Mouse (Mus musculus) liver, embryonic 11.5 days (tissue): ENCODE measurements around the gene Otoa. TPM values are rescaled to one million over a fixed set of nuclear protein-coding genes. Genes with fewer than 3 reads are reported as not detected.

Source experiments
- ATAC-seq: fragments of 200-750 bp; cut with Nextera tagmentation; replicated peaks from 2 replicates; pipeline ENCODE4 v1.8.0; 2017; ENCODE audit warnings: moderate number of reproducible peaks, mild to moderate bottlenecking, moderate TSS enrichment, moderate library complexity; ENCODE audit not compliant: low FRiP score
- DNase-seq: peaks from one replicate; pipeline ENCODE4 v3.0.0-alpha.2; 2017; ENCODE audit warnings: low spot score
- H3K27ac ChIP-seq: fragments of 300-500 bp; sonication (generic); 2 replicates; pipeline ENCODE4 v1.5.1; 2014; ENCODE audit warnings: mild to moderate bottlenecking, low read depth, low read length, control low read depth
- H3K27me3 ChIP-seq: fragments of 300-500 bp; sonication (generic); replicated peaks from 2 replicates; pipeline ENCODE4 v1.6.1; 2014; ENCODE audit warnings: low read length, mixed read lengths; ENCODE audit not compliant: control insufficient read depth, insufficient read depth
- H3K36me3 ChIP-seq: fragments of 300-500 bp; sonication (generic); 2 replicates; pipeline ENCODE4 v1.6.1; 2014; ENCODE audit warnings: mild to moderate bottlenecking, low read length, moderate library complexity, mixed read lengths; ENCODE audit not compliant: control insufficient read depth, insufficient read depth
- H3K4me1 ChIP-seq: fragments of 300-500 bp; sonication (generic); replicated peaks from 2 replicates; pipeline ENCODE4 v1.6.1; 2014; ENCODE audit warnings: low read length, mixed read lengths; ENCODE audit not compliant: control insufficient read depth, insufficient read depth
- H3K4me2 ChIP-seq: fragments of 300-500 bp; sonication (generic); 2 replicates; pipeline ENCODE4 v1.6.1; 2014; ENCODE audit warnings: mild to moderate bottlenecking, control low read depth, moderate library complexity
- H3K4me3 ChIP-seq: fragments of 300-500 bp; sonication (generic); 2 replicates; pipeline ENCODE4 v1.5.1; 2014; ENCODE audit warnings: low read depth, low read length, control low read depth
- H3K9ac ChIP-seq: fragments of 300-500 bp; sonication (generic); 2 replicates; pipeline ENCODE4 v1.6.1; 2014; ENCODE audit warnings: low read depth, low read length, control low read depth
- H3K9me3 ChIP-seq: fragments of 300-500 bp; sonication (generic); 2 replicates; pipeline ENCODE4 v1.6.1; 2016; ENCODE audit warnings: low read length, inconsistent platforms, mixed read lengths; ENCODE audit not compliant: control insufficient read depth
- WGBS: fragments of 180-500 bp; shearing (Covaris S2); extraction: QIAGEN DNeasy Blood & Tissue Kit; methylation state at CpG from one replicate; pipeline ENCODE4 v1.1.7; 2014; 5-methylcytosine and 5-hydroxymethylcytosine counted together
- polyA plus RNA-seq: library from polyadenylated mRNA; unstranded; fragments of >200 nt; fragmentation: Nextera tagmentation; extraction: Ambion mirVana; gene quantifications from 2 replicates; pipeline ENCODE4 v1.2.1, GENCODE M21; 2014

Otoa gene
- polyA plus RNA-seq, 1 experiment from 2014 or later: not detected

- no peaks in the 10 kb centered on the region for H3K9me3 ChIP-seq
- WGBS: 65% methylated on average over 5 of the region's 5 CpGs
- no peak overlapping the region for H3K4me2 ChIP-seq
- H3K9ac ChIP-seq: no peak overlapping the region
- no peaks in the 10 kb centered on the region for H3K27me3 ChIP-seq
- ATAC-seq (no peak), DNase-seq (no peak)
- H3K36me3 ChIP-seq: no peaks in the 10 kb centered on the region
- no peak overlapping the region for H3K4me3 ChIP-seq
- no peaks in the 10 kb centered on the region for H3K4me1 ChIP-seq
- H3K27ac ChIP-seq: no peak overlapping the region
Measured at GRCm38 (mm10) chr7:121088745-121089144, 7.3 kb downstream of the Otoa start.

GRCm38 (mm10) chr7:121090748-121091147 lies 9.3 kb downstream of the Otoa start:
- no peaks in the 10 kb centered on the region for H3K4me1 ChIP-seq
- no peak overlapping the region for H3K9ac ChIP-seq
- H3K27me3 ChIP-seq: no peaks in the 10 kb centered on the region
- DNase-seq: no peak
- H3K36me3 ChIP-seq: no peaks in the 10 kb centered on the region
- WGBS: 81% methylated on average over 7 of the region's 7 CpGs
- H3K4me3 ChIP-seq: no peak overlapping the region
- no peak overlapping the region for H3K4me2 ChIP-seq
- no peak overlapping the region for H3K27ac ChIP-seq
- no peaks in the 10 kb centered on the region for H3K9me3 ChIP-seq
- ATAC-seq: no peak

- DNase-seq (no peak), ATAC-seq (no peak)
- H3K27me3 ChIP-seq: no peaks in the 10 kb centered on the region
- no peaks in the 10 kb centered on the region for H3K4me1 ChIP-seq
- H3K4me2 ChIP-seq: no peak overlapping the region
- no peaks in the 10 kb centered on the region for H3K36me3 ChIP-seq
- WGBS: 72% methylated on average over 4 of the region's 4 CpGs
- H3K9me3 ChIP-seq: no peaks in the 10 kb centered on the region
- H3K27ac ChIP-seq: no peak overlapping the region
- no peak overlapping the region for H3K4me3 ChIP-seq
- H3K9ac ChIP-seq: no peak overlapping the region
Measured at GRCm38 (mm10) chr7:121093026-121093425, 11.6 kb downstream of the Otoa start.

GRCm38 (mm10) chr7:121098614-121099389 lies 17.4 kb downstream of the Otoa start:
- no peaks in the 10 kb centered on the region for H3K36me3 ChIP-seq
- no peak overlapping the region for H3K27ac ChIP-seq
- H3K4me2 ChIP-seq: no peak overlapping the region
- H3K9me3 ChIP-seq: no peaks in the 10 kb centered on the region
- DNase-seq: no peak
- no peak overlapping the region for H3K4me3 ChIP-seq
- no peaks in the 10 kb centered on the region; the same call in 1 of the 2 replicates for H3K4me1 ChIP-seq
- WGBS: 60% methylated on average over 10 of the region's 10 CpGs
- ATAC-seq: peak; percentile 78
- H3K27me3 ChIP-seq: no peaks in the 10 kb centered on the region
- H3K9ac ChIP-seq: no peak overlapping the region

- H3K4me1 ChIP-seq: no peaks in the 10 kb centered on the region
- H3K9me3 ChIP-seq: no peaks in the 10 kb centered on the region
- no peak overlapping the region for H3K4me3 ChIP-seq
- no peak overlapping the region for H3K9ac ChIP-seq
- H3K27me3 ChIP-seq: no peaks in the 10 kb centered on the region
- H3K27ac ChIP-seq: no peak overlapping the region
- no peak for DNase-seq
- no peak overlapping the region for H3K4me2 ChIP-seq
- no peaks in the 10 kb centered on the region for H3K36me3 ChIP-seq
- no peak for ATAC-seq
- WGBS: 80% methylated on average over 3 of the region's 3 CpGs
Measured at GRCm38 (mm10) chr7:121107851-121108250, 26.4 kb downstream of the Otoa start.

- H3K36me3 ChIP-seq: no peaks in the 10 kb centered on the region
- H3K9me3 ChIP-seq: no peaks in the 10 kb centered on the region
- H3K4me3 ChIP-seq: no peak overlapping the region
- H3K27me3 ChIP-seq: no peaks in the 10 kb centered on the region
- ATAC-seq (no peak), DNase-seq (no peak)
- no peak overlapping the region for H3K9ac ChIP-seq
- H3K4me2 ChIP-seq: no peak overlapping the region
- H3K4me1 ChIP-seq: no peaks in the 10 kb centered on the region
- 50% methylated on average over 3 of the region's 3 CpGs for whole genome bisulfite sequencing
- H3K27ac ChIP-seq: no peak overlapping the region
Measured at GRCm38 (mm10) chr7:121111321-121111720, 29.9 kb downstream of the Otoa start.

- Histone ChIP-seq H3K4me3 (no peak overlapping the region), H3K27me3 (no peaks in the 10 kb centered on the region), H3K27ac (no peak overlapping the region), H3K9ac (no peak overlapping the region), H3K9me3 (no peaks in the 10 kb centered on the region), H3K36me3 (no peaks in the 10 kb centered on the region), H3K4me2 (no peak overlapping the region), H3K4me1 (no peaks in the 10 kb centered on the region)
- peak; percentile 61 for ATAC-seq
- no peak for DNase-seq
- 39% methylated on average over 3 of the region's 3 CpGs for WGBS
Measured at GRCm38 (mm10) chr7:121111762-121112161, 30.3 kb downstream of the Otoa start.

- no peak overlapping the region for H3K9ac ChIP-seq
- ATAC-seq (peak; percentile 43), DNase-seq (peak; percentile 67)
- WGBS: 11% methylated on average over 10 of the region's 10 CpGs
- no peaks in the 10 kb centered on the region for H3K36me3 ChIP-seq
- H3K4me2 ChIP-seq: no peak overlapping the region
- H3K4me1 ChIP-seq: no peaks in the 10 kb centered on the region
- no peaks in the 10 kb centered on the region for H3K27me3 ChIP-seq
- no peak overlapping the region for H3K27ac ChIP-seq
- H3K4me3 ChIP-seq: no peak overlapping the region
- no peaks in the 10 kb centered on the region for H3K9me3 ChIP-seq
Measured at GRCm38 (mm10) chr7:121120143-121120818, 38.8 kb downstream of the Otoa start.

GRCm38 (mm10) chr7:121130837-121131236 lies 49.4 kb downstream of the Otoa start:
- H3K27ac ChIP-seq: no peak overlapping the region
- H3K27me3 ChIP-seq: no peaks in the 10 kb centered on the region
- H3K4me3 ChIP-seq: no peak overlapping the region
- DNase-seq (no peak), ATAC-seq (no peak)
- WGBS: 94% methylated on average over 2 of the region's 2 CpGs
- no peak overlapping the region for H3K9ac ChIP-seq
- H3K4me2 ChIP-seq: no peak overlapping the region
- H3K9me3 ChIP-seq: no peaks in the 10 kb centered on the region
- no peaks in the 10 kb centered on the region for H3K4me1 ChIP-seq
- H3K36me3 ChIP-seq: no peaks in the 10 kb centered on the region
